Mouse (Mus musculus): ENCODE data around the gene Bag6.

The Bag6 gene

GRCm38 (mm10) chr17:35196321-35196641 is 61.3 kb downstream of the Bag6 start:
- no peak for DNase-seq
